Mouse (Mus musculus) lung, postnatal 36 days (tissue): ENCODE measurements around the gene Foxp1.

Experiments
- DNase-seq: peaks from one replicate; pipeline ENCODE4 v3.0.0; 2022; ENCODE audit warnings: mixed read lengths

The Foxp1 gene

DNA sequence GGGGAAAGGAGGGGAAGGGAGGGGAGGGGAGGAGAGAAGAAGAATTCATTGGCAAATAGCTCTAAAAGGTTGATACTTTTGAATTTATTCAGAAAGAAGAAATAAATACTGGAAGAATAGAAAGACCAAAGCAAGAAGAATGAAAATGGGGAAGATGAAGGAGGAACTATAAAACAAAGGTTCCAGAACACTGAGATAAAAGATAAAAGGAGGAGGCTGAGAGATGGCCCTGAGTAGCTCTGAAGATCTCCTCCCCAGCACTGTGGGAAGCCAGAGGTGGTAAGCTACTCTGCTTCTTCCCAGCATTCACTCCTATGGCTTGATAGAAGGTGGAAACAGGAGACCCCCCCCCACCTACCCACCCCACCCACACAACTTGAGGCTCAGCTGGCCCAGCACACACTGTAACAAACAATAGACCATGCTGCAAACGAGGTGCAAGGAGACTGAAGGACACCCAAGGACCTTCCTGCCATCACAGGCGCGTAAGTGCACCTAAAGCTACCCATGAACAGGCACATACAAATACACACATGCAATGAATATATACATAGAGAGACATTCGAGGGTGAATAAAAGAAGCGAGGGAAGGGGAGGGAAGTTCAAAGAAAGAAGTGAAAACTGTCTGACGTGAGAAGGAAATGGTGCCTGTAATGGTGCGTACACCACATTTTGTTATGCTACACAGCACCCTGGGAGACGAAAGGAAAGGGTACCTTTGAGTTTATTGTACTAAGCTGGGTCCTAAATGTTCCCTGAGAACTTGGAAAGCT is 200.2 kb downstream of the Foxp1 start:
- no peak for DNase-seq

DNA sequence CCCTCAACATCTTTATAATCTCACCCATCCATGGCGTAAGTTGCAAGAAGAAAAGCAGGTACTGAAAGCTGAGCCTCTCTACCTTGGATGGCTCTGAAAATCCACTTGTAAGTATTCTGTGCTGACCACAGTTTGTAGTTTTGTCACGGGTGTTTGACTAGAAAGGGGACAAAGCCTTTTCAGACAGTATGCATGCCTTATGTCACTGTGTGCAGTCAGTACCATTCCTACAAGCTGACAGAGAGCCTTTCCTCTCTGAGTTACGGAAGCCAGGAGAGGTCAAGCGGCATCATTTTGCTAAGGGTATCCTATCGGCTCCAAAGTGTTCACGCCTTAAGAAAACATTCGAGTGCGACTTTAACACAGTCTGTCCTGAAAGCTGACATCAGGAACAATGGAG is 202.1 kb downstream of the Foxp1 start:
- DNase-seq = no peak

DNA sequence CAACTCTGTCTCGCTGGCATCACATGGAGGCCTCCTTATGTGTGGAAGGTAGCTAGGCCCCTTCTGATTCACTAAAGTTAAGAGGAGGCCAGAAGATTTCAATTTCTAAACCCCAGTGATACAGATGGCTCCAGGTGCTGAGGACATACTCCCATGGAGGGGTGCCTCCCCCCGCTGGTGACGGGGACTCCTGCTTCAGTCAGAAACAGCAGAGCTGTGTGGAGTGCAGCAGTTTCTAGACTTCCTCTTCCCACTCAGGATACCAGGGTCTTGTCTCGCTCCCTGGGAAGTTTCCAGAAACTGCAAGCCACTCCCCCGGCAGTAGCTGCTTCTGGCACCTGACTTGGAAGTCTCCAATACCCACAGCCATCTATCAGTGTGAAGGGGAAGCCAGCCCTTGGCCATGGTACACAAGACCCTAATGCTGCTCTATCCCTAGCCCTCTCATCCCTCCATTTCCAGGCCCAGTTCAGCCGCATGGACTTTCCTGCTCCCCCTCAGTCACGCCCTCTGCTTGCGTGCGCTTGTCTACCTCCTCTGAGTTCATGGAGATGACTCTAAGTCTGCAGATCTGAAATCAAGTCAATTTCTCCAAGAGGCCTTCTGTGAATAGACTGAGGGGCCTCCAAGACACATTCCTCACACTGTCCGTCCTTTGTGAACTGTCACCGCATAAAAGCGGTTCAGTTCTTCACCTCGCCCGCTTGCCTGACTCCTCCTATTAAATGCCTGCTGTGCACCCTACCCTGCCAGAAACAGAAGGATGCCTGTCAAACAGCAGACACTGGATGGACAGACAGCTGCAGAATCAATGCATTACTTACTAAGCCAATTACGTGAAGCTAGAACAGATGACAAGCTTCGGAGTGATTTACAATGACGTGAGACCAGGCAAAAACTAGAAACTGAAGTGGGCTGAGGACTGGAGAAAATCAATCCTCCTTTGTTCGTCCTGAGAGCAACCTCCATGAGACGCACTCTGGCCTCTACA is 202.8 kb downstream of the Foxp1 start:
- DNase-seq = no peak

DNA sequence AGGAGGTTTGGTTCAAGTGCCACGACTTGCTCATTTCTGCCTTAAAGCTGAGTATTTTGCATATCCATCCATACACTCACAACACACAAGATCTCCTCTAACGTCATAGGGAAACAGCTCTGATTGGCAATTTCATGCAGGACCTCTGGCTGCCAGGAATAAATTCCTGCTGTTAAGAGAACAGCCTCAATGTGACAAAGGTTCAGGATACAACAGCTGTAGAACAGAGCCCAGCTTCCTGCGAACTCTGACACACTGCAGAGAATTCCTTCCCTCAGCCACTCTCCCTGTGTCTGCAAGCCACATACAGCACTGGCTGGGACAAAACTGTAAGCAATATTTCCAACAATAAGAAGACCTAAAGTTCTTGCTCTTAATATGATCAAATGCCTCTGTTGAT is 207.8 kb downstream of the Foxp1 start:
- DNase-seq = no peak

DNA sequence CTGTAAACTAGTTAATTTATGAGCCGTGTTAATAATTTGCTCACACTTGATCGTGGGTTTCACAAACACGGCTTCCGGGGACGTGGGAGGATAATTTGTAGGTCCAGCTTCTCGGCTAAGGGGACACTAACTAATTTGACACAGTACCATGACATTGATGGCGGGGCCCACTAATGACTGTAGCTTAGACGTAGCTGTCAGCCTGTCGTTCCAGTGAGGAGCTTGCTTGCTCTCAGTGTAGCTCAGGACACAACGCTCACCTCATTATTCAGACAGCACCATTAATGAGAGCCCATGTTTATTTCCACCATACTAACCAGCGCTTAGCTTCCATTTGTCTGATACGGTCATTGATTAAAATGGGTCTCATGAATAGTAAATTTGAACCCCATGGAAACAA is 212.0 kb downstream of the Foxp1 start:
- DNase-seq = no peak

DNA sequence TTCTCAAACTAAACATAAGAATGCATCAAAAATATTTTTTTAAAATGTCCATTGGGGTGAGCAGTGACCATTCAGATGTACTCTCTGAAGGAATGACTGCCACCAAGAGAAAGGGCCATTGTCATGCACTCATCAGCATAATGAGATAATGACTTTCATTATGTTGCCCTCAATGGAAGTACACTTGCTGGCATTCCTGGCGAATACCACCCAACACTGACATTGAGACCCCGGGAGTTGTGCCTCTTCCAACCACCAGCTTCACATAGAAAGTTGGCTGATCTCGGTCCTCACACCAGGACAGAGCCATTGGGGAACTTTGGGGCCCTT is 212.4 kb downstream of the Foxp1 start:
- no peak for DNase-seq

DNA sequence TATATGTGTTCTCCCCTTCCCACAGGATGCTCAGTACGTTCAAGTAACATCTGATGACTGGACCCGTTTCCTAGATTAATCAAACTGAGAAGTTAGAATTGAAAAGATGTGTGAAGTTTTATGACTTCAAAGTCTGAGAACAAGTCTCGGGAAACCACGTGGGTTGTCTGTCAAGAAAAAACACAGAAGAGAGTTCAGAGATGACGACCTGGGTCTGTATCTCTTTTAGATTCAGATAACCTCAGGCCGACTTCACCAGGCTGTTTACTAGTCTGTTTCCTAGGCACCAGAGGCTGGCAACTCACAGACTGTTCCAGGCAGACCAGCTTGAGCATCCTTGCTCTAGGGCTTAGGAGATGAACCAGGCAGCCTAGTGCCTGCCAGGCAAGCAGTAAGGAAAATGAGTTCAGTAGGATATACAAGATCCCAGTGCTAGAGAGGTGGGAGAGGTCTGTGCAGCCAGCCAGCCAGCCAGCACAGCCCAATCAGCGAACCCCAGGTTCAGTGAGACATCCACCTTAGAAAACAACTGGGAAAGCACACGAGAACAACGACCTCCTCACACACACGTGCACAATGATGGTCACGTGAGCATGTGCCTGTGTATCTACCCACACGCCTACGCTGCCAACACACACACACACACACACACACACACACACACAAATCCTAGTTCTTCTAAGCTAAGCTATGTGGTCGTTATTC is 212.9 kb downstream of the Foxp1 start:
- DNase-seq = no peak

DNA sequence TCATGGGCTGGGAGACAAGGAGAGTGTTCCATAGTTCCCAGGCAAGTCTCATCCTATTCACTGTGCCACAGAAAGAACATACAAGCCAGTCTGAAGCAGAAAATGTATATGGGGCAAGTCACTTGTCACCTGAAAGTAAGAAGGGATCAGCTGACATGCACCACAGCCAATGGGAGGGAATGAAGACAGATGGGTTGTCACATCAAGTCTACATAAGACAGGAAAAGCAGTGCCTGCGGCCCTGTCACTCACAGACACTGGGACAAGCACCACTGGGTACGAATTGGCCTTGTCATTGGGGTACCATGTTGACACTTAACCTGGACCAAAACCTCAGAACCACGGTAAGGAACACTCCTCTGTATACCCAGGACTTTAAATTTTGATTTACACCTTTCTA is 216.8 kb downstream of the Foxp1 start:
- no peak for DNase-seq

DNA sequence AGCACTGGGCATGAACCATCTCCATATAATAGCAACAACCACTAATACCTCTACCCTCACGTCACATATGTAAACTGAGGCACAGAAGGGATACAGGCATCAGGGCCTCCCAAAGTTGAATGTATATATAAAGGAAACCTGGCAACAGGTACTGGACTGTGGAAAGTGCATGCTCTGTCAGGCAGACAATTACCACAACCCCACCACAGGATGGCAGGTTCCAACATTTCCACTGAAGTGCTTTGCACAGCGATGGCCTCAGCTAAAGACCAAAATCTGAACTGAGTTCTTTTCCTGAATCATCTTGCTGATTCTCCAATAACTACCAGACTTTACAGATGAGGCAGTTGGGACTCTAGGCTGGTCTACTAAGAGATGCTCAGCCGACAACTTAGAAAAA is 217.3 kb downstream of the Foxp1 start:
- DNase-seq = no peak

DNA sequence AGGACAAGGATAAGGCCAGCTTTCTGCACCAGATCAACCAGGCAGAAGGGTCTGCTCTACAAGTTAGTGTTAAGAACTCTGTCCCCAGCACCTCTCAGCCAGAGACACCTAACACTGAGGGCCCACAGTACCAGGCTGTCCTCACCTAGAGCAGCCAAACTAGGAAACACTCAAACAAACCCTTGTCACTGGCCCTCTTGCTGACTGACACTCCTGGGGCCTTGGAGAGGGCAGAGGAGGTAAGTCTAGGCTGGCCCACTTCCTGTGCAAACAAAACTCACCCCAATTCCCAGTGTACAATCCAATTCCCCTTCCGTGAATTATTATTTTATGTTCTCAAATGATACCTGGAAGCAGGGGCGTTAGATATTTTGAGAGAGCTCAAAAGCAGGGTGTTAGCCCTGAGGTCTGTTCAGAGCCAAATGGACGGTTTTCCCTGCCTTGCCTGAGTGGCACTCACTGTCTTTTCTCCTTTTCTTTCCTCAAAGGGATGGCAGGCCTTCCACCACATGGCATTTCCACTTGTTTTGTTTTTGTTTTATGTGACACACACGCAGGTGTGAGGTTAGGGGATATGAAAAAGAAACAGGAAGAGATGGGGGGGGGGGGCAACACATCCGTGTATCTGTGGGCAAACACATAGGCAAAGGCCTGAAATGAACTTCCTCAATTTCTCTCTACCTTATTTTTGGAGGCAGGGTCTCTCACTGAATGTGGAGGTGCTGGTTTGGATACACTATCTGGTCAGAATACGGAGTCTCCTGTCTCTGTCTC is 219.7 kb downstream of the Foxp1 start:
- DNase-seq = no peak

DNA sequence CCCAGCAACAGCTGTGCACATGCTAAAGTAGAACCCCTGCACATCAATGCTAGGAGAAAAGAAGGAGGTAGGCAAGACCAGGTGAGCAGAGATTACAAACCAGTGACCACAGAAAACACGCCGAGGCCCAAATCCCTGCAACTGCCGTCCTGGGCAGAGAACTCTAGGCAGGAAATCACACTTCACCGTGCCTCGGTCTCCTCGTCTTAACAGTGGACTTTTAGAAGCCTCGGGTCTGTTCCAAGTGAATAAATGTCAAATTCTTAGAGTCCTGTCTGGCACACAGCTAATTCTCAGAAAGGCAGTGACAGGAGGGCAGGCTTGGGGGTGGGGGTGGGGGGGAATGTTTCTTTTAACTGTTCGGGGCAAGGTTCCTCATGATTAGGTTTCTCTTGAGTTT is 220.6 kb downstream of the Foxp1 start:
- DNase-seq = no peak

DNA sequence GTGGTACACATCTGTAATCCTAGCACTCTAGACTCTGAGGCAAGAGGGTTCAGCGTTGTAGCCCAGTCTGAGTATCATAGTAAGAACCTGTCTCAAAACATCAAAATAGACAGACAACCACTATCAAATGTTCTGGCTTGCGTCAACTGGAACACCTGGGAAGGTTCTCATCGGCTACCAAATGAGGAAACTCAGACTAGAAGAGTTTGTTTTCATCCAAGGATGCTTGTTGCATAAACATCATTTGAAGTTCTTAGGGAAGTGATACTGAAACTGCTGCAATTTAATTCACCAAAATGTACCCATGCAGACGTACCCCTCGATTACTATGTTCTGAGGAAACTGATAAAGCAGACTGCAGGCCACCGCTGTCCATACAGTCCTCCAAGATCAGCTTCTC is 222.3 kb downstream of the Foxp1 start:
- DNase-seq = no peak

DNA sequence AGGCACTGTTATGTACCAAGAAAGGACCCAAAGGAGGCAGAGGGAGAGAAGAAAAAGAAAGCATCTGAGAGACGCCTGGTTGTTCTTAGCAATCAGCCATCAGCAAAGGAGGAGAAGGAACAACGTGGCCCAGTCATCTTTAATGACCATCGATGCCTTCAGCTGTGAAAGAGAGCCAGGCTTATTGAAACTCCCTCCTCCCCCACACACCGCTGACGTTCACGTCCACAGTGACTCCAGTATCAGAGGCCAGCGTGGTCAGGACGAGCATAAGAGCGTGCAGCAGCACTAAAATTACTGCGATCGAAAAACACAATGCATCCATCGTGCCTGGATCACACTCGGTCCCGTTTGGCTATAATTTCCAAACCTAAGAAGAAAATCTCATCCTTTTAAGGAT is 223.3 kb downstream of the Foxp1 start:
- no peak for DNase-seq

DNA sequence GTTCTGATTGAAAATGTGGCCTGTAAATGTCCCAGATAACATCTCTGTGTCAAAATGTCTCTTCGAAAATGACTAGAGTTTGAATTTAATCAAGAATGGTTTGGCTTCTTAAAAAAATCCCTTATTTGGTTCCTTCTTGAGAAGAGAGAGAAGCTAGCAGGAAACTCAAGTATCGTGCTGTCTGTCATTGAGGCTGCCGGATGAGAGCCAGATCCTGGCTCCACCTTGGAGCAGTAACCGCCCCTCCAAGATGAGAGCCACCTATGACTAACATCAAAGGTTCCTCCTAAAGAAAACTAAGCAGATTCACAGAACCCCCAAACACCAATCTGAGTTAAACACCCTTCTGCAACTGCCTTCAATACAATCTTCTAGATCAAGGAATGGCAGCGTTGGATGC is 225.0 kb downstream of the Foxp1 start:
- DNase-seq = no peak

DNA sequence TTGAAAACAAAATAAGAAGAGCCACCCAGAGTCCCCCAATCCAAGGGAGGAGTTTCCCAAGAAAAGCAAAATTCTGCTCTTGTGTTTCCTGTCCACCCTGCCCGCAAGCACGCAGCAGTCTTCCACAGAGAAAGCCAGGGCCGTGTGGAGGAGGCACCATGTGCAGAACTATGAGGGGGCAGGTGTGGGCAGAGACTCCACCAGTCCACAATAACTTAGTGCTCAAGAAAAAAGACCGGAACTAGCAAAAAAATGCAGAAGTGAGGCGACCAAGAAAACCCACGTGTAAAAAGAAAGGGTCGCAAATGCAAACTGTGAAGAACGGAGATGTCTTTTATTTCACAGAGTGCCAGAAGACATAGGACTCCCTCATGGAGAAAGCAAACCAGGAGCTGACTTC is 227.0 kb downstream of the Foxp1 start:
- DNase-seq = no peak

DNA sequence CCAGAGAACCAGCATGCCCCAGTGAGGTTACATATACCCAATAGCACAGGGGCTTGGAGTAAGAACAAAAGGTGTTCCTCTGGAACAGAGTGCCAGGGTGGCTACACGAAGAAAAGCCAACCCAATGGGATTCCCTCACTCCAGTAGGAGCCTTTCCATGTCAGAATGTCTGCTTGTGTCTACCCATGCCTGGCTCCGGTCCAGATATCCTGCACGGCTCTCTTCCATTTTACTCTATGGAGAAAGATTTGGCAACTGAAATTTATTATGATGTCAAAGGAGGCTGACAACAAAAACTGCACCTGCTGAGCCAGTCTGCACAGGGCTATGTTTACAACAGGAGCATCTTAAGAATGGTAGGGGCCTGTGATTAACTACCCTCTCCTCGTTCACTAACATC is 233.3 kb downstream of the Foxp1 start:
- DNase-seq = no peak

DNA sequence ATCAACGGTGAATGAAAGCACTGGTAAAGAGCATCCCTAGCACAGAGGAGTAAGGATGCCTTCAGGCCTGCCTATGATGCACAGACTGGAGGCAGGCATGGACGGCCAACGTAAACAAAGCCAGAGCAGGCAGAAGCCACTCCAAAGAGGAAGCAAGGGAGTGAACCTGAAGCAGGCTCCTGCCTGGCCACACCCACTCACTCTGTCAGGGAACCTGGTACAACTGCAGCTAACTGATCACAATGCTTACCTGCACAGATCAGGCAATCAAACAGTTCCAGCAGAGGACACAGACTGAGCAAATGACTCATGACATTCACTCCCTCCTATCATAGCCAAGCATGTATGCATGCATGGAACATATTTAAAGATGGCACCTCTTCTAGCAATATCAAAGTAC is 237.5 kb downstream of the Foxp1 start:
- peak; percentile 21 for DNase-seq

DNA sequence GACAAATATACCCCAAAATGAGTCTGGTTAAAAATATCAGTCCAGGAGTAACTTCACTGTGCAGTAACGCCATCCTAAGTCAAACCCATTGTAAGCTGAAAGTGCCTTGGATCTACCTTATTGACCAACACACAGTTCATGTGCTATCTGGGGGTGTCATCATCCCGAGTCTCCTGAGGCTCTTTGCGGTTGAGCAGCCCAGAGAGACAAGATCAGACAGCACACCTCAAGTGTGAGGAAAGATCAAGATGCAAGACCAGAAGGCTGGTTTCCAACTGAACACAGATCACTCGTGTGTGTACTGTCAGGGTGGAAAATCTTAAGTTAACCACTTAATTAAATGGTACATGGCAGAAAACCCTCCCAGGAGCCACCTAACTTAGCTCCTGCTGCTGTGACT is 238.5 kb downstream of the Foxp1 start:
- no peak for DNase-seq

DNA sequence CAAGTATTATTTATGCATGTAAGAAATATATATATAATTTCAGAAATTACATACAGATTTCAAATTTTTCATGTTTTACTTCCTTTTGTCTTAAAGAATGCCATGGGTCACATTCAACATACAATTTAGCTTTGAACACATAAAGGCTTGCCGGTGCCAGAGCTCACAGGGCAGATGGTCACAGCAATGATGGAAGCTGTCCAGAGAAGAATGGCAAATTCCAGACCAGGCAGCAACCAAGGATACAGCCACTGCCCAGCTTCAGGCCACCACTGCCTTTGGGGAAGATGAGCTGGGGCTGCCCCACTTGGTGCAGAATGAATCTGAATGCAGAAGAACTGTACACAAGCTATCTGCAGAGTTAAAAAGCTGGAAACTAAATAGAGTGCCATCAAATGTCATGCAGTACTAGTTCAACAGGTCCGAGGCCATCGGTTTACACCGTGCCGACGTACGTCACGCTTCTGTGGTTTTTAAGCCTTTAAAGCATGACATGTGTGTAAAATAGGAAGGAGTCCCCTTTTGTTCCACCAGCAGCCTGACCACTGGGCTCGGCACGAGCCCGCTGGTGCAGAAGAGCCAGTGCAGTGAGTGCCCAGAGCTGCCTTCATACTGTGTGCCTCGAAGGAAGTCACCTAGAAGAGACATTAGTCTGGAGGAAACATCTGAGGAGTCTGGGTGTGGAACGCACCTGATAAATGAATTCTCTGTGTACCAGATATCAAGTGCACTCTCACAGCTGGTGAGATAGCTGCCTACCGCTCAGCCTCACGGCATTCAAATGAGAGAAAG is 239.5 kb downstream of the Foxp1 start:
- no peak for DNase-seq

DNA sequence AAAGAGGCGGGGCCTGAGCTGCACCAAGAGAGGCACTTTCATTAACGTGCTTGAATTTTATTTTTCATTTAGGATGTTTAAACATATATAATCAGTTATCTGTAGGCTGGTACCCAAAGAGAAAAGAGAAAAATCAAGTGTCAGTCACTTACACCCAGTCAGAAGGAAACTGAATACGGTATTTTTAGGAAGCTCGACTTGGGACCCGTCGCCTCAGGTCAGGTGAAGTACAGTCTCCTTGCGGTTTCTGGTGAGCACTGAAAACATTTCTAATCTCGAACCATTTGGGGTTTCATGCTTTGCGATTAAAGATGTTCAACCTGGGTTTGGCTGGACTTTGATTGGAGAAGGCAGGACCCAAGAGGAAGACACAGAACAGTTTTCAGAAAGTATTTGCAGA is 241.1 kb downstream of the Foxp1 start:
- DNase-seq = no peak

DNA sequence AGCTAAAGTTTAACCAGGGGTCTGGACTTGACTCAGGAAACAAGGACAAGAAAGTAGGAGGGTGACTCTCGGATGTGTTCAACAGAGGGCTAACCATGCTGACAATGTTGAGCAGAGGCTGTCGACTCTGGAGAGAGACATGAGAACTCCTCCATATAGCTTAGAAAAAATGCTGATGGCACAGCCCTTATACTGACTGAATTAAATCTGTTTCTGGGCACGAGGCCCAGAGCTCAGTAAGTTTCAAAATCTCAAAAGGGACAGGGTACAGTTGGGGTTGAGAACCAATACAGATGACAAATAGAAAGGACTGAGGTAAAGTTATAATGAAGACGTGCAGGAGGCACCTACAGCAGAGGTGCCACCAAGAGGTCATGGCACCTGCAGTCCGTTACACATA is 241.9 kb downstream of the Foxp1 start:
- no peak for DNase-seq

DNA sequence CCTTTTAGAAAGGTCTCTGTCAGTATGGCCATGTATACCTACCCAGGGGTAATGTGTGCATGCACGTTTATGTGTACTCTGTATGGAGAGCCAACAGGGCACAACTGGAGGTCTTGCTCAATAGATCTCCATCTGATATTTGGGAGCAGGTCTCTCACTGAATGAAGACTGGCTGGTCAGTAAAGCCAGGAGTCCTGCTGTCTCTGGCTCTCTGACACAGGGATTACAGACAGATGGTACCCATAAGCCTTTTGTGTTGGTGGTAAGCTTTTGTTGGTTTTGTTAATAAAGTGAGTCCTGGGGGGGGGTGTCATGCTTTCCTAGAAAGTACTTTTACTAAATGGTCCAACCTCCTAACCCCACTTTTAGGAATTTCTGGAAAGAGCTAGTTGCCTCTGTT is 245.3 kb downstream of the Foxp1 start:
- no peak for DNase-seq
